In genomic region chr9:52472859-52473258, GRCm38 (mm10) we compare ENCODE assay signal across 12 mouse cellular contexts.
DNase-seq lines count a peak whose midpoint lies in the region; TF ChIP-seq lines count a peak whose summit lies in the region.
"Had no signal": no experiment of that assay in that cellular context is flagged by ENCODE, and none has a peak within 500 bp of the region (broad histone marks: within the 10 kb centered on the region; RNA-seq: fewer than 3 reads in every experiment).

No protein-coding gene starts in this region.

- intact Hi-C loops in left cerebral cortex, postnatal 14 days (cut with DNase I): no loop called here

- TF ChIP-seq CTCF in brain, embryonic 14.5 days (IDR thresholded peaks at IDR 0.05; ENCODE audit: borderline replicate concordance, extremely low read depth, insufficient read depth, insufficient read length): no peak

- peak; percentile 51 for DNase-seq in adrenal gland, adult 2 months
- DNase-seq in adrenal gland, adult 8-10 months: no peak
- peak; percentile 46 to 56 for DNase-seq in left cerebral cortex, adult 18-20 months (ENCODE audit: low spot score in 2 of 2)
- no peak for DNase-seq in left cerebral cortex, adult 11 months (ENCODE audit: low spot score)
- peak; percentile 23 for DNase-seq in brain, embryonic 14.5 days (ENCODE audit: low read depth)
- peak; percentile 18 for DNase-seq in left cerebral cortex, postnatal 14 days (ENCODE audit: low spot score in 2 of 2)
- no peak for DNase-seq in spleen, adult 12 weeks (ENCODE audit: low spot score)
- no peak for DNase-seq in urinary bladder, adult 2 months (ENCODE audit: low spot score)
- DNase-seq: B cell, adult 2 months; kidney, adult 9 months; lung, embryonic 14.5 days; thymus, postnatal 36 days had no signal

- no peak for TF ChIP-seq POLR2A in brain, embryonic 14.5 days (IDR thresholded peaks at IDR 0.05; ENCODE audit: borderline replicate concordance, extremely low read depth, insufficient read depth, insufficient read length, poor library complexity, severe bottlenecking)

Comparison
In these comparisons a context has a peak if more than half of its experiments do, and no peak if none do; other contexts are left out.
1. DNase-seq: peak in adrenal gland, adult 2 months (single experiment), left cerebral cortex, adult 18-20 months (2 of 2), brain, embryonic 14.5 days (single experiment) and left cerebral cortex, postnatal 14 days (2 of 2); none in adrenal gland, adult 8-10 months (single experiment), left cerebral cortex, adult 11 months (single experiment), spleen, adult 12 weeks (single experiment) and urinary bladder, adult 2 months (single experiment).